Mouse (Mus musculus): ENCODE results near the gene Ift43. TPM values are rescaled to one million over a fixed set of nuclear protein-coding genes. Genes with fewer than 3 reads are reported as not detected.

Gene Ift43
- 1.7 TPM for polyA plus RNA-seq (2017; shearing (Covaris generic))

DNA sequence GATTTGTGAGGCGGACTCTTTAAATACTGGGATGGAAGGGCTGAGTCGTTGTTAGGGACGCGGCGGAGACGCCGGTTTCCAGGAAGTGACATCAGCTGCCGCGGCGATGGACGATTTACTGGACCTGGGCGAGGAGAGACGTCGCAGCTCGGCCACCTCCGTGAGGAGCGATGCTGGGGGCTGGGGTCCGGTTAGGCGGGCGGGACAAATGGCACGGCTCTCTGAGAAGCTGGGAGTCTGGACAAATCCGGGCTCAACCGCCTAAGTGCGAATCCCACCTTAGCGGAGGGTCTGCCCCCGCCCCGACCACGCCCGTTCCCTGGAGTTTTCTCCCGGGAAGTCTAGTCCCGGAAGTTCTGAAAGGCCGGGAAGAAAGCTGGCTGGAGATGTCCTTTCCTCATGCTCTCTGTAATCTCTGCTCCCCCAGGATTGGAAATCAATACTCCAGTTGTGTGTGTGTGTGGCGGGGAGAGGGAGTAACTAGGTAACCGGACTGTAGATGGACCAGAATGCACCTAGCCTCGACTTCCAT, at the start of gene Ift43:
Ift43 (plus strand) TSS at position 61 of the 532 bp plus-strand sequence.

DNA sequence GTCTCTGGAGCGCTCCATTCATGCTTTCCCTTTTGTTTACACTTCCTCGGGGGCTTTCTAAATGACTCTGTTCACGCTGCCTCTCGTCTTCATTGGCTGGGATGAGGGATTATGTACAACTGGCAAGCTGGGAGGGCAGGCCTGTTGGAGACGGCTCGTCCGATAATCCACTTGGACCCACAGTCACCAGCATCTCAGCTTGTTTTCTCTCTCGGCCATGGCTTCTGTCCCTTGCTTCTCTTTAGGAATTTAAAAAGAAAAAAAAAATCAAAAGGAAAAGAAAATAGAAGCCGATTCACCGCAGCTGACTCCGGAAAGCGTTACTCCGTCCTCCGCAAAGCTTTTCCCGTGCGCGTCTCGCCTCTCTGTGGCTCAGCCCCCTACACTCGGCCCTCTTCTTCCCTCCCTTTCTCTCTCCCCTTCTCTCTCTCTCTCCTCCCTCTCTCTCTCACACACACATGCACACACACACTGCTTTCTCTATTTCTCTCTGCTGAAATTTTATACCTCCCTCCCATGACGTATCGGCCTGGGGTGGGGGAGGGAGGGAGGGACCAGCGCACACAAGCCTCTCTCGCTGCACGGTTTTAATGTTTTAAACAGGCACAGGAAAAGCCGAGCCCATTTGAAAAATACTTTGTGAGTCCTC, 3.7 kb upstream of the Ift43 start, which contains the start of gene Tgfb3:
Tgfb3 (minus strand) TSS at position 489 of the 649 bp plus-strand sequence.

Other genes with a start within 250 kb of the Ift43 start
- 2.7 TPM for gene Tgfb3, start 3.5 kb upstream of the Ift43 start, polyA plus RNA-seq (2017; shearing (Covaris generic))
- gene Gpatch2l, start 159.3 kb downstream of the Ift43 start, polyA plus RNA-seq (2017; shearing (Covaris generic)), result 35.3 TPM